Mouse (Mus musculus) heart, postnatal 0 days (tissue): ENCODE results near the gene Prkag3.

Experiments
- CTCF ChIP-seq: IDR thresholded peaks from 2 replicates; pipeline ENCODE4 v1.5.1; 2016; ENCODE audit warnings: antibody characterized with exemption, control low read depth, low read depth
- EP300 ChIP-seq: IDR thresholded peaks from 2 replicates; pipeline ENCODE4 v1.6.1; 2016; ENCODE audit warnings: antibody characterized with exemption, low read depth

GRCm38 (mm10) chr1:74753266-74753974 lies 4.4 kb upstream of the Prkag3 start:
- TF ChIP-seq EP300 (no peak), CTCF (no peak)
